Mouse (Mus musculus) bone marrow macrophage, adult 2 months (primary cell): ENCODE measurements around the gene Snrpf. TPM values are rescaled to one million over a fixed set of nuclear protein-coding genes. Genes with fewer than 3 reads are reported as not detected.

Experiments
- H3K27ac ChIP-seq: 2 replicates; pipeline ENCODE4 v1.5.1; 2012; ENCODE audit warnings: low read depth, low read length; ENCODE audit not compliant: insufficient read depth
- H3K4me1 ChIP-seq: 2 replicates; pipeline ENCODE4 v1.6.1; 2012; ENCODE audit warnings: low read length; ENCODE audit not compliant: control insufficient read depth, insufficient read depth
- H3K4me3 ChIP-seq: 2 replicates; pipeline ENCODE4 v1.5.1; 2012; ENCODE audit warnings: mild to moderate bottlenecking, low read length, moderate library complexity; ENCODE audit not compliant: insufficient read depth
- CTCF ChIP-seq: IDR thresholded peaks from 2 replicates; pipeline ENCODE4 v1.5.1; 2012; ENCODE audit warnings: low read depth, mild to moderate bottlenecking, low read length, moderate library complexity
- POLR2A ChIP-seq: IDR thresholded peaks from 2 replicates; pipeline ENCODE4 v1.6.1; 2012; ENCODE audit warnings: mild to moderate bottlenecking, low read depth, low read length, borderline replicate concordance
- polyA plus RNA-seq: library from polyadenylated mRNA; stranded (reverse); fragments of >200 nt; gene quantifications from 2 replicates; pipeline ENCODE4 v1.2.4, GENCODE M21; 2012; ENCODE audit not compliant: missing spikeins, insufficient read depth, insufficient read length

Snrpf gene
- polyA plus RNA-seq, 1 experiment = 14.2 TPM

DNA sequence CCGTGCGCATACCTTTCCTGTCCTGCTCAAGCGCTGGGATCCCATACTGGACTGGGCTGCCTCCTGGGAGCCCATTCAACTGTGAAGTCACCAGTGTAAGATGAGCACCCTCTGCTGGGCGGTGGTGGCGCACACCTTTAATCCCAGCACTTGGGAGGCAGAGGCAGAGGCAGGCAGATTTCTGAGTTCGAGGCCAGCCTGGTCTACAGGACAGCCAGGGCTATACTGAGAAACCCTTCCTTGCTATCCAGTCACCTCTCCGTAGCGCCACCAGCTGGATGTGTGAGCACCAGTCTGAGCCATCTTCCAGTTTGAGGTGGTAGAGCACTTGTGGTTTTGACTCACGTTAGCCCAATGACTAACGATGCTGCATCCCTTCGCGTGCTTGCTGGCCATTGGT, 3.0 kb upstream of the Snrpf start:
- TF ChIP-seq POLR2A = no peak
- no peak for TF ChIP-seq CTCF
- H3K27ac ChIP-seq = no peak overlapping the region
- peaks cover 9% of the 10 kb centered on the region for H3K4me1 ChIP-seq
- H3K4me3 ChIP-seq = no peak overlapping the region

DNA sequence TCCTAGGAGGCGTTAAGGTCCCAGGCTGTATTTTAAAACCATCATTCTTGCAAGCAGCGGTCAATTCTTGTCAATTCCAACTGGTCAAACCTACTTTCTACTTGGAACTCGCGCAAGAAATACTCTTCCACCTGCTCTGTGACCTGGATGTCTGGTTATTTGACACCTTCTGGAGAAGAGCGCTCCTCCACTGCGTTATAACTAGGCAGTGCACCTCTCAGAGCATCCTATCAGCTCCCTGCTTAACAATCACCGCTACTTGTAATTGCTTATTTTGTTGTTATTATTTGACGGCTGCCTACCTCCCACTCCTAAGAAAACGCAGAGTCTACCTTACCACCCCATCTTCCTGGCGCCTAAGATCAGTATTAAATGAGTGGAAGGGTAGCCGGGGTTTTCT, 710 bp downstream of the Snrpf start:
- Histone ChIP-seq H3K4me3 (peak overlapping the region; percentile 82), H3K4me1 (peaks cover 12% of the 10 kb centered on the region), H3K27ac (peak overlapping the region; percentile 31; the same call in 1 of the 2 replicates)
- TF ChIP-seq CTCF (no peak), POLR2A (no peak)

GRCm38 (mm10) chr10:93577271-93577886, 12.1 kb downstream of the Snrpf start:
- H3K4me3 ChIP-seq = no peak overlapping the region

GRCm38 (mm10) chr10:93575960-93576359, 13.5 kb downstream of the Snrpf start:
- Histone ChIP-seq H3K27ac (peak overlapping the region; percentile 67), H3K4me3 (no peak overlapping the region), H3K4me1 (peaks cover 14% of the 10 kb centered on the region)
- TF ChIP-seq CTCF = no peak
- TF ChIP-seq POLR2A = no peak

More at GRCm38 (mm10) chr10:93577271-93577886, 12.1 kb downstream of the Snrpf start:
- no peak for TF ChIP-seq POLR2A
- TF ChIP-seq CTCF = peak; percentile 60
- no peak overlapping the region for H3K27ac ChIP-seq
- peaks cover 14% of the 10 kb centered on the region for H3K4me1 ChIP-seq

- Histone ChIP-seq H3K27ac (no peak overlapping the region), H3K4me3 (no peak overlapping the region), H3K4me1 (peaks cover 14% of the 10 kb centered on the region)
Observed at GRCm38 (mm10) chr10:93574966-93575365, 14.5 kb downstream of the Snrpf start.

DNA sequence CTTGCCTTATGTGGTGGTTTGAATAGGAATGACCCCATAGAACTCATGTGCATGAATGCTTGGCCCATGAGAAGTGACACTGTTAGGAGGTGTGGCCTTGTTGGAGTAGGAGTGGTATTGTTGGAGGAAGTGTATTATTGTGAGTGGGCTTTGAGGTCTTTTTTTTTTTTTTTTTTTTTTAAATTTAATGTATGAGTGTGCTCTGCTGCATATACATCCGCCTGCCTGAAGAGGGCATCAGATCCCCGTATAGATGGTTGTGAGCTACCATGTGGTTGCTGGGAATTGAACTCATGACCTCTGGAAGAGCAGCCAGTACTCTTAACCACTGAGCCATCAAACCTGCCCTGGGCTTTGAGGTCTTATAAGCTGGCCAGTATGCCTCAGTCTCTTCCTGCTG, 17.3 kb downstream of the Snrpf start:
- H3K4me1 ChIP-seq = peaks cover 15% of the 10 kb centered on the region
- no peak overlapping the region for H3K27ac ChIP-seq
- TF ChIP-seq CTCF (no peak), POLR2A (no peak)
- no peak overlapping the region for H3K4me3 ChIP-seq

More at GRCm38 (mm10) chr10:93574966-93575365, 14.5 kb downstream of the Snrpf start:
- TF ChIP-seq CTCF (no peak), POLR2A (no peak)

- no peak overlapping the region for H3K4me3 ChIP-seq
- no peak overlapping the region for H3K27ac ChIP-seq
- H3K4me1 ChIP-seq = peaks cover 15% of the 10 kb centered on the region
- no peak for TF ChIP-seq POLR2A
Observed at GRCm38 (mm10) chr10:93568671-93569070, 20.8 kb downstream of the Snrpf start.

DNA sequence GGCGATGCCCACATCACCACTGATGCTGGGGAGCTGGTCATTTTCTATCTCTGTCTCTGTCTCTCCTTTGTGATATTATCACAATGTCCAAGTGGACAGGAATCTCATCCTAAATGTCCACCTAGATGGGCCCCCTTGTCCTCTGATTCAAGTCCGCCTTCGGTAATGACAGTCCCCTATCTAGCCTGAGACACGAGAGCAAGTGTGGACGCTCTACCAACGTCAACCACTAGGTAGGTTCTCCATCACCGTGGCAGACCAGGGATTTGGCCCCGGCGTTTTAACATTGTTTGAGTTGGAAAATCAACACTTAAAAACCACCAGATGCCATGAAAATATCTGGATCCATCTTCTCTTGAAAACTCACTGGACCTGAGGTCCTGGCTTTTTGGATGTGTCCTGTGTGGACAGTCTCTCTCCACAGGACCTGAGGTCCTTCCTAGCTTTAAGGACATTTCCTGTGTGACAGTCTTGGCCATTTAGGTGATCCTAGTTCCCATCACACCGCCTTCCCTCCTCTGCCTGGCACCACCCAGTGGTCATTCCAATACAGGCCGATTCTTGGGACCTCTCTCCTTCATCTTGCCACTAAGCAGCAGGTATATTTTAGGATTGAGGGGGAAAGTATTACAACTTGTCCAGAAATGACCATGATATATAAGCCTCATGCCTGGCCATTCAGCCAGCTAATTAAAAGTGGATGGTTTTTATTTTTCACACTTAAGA, 21.5 kb downstream of the Snrpf start:
- TF ChIP-seq CTCF (no peak), POLR2A (no peak)
- H3K27ac ChIP-seq = no peak overlapping the region
- H3K4me1 ChIP-seq = peaks cover 15% of the 10 kb centered on the region
- H3K4me3 ChIP-seq = no peak overlapping the region

GRCm38 (mm10) chr10:93567066-93567465, 22.4 kb downstream of the Snrpf start:
- Histone ChIP-seq H3K4me3 (no peak overlapping the region), H3K4me1 (peaks cover 15% of the 10 kb centered on the region), H3K27ac (no peak overlapping the region)
- TF ChIP-seq CTCF (no peak), POLR2A (no peak)

DNA sequence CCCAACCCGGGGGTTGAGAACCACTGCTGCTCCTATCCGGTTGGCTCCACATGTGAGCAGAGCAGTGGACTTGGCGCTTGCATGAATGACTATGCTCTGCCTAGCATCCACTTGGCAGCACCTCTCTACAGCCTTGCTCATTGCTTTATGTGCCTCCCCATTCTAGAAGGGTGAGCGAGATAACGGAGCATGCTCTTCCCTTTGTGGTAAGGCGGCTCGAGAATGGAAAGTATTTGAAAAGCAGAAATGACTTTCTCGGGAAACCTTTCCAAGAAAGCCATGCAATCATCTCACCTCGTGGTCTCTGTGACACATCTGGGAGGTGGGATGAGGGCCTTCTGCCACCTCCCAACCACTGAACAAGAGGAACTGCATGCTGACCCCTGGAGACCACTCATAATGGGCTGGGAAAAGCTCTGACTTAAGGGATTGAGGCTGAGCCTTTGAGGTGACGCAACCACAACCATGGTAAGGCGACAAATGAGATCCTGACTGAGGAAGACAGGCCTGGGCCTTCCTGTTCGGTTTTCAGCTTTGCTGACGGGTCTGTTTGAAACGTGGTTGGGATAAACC, 24.9 kb downstream of the Snrpf start:
- peaks cover 15% of the 10 kb centered on the region for H3K4me1 ChIP-seq
- TF ChIP-seq CTCF = no peak
- no peak for TF ChIP-seq POLR2A
- H3K4me3 ChIP-seq = no peak overlapping the region
- no peak overlapping the region for H3K27ac ChIP-seq
